Mouse (Mus musculus) left cerebral cortex, postnatal 14 days (tissue): Measurements from ENCODE around the gene Kcnk16. TPM values are rescaled to one million over a fixed set of nuclear protein-coding genes. Genes with fewer than 3 reads are reported as not detected.

Experiments
- DNase-seq, 2 experiments: peaks; one replicate each; pipeline ENCODE4 v3.0.0; 2021 to 2022; ENCODE audit warnings: low spot score in 2 of 2, mixed read lengths in 1 of 2
- intact Hi-C: fragments of 180-260 bp; cut with DNase I; formaldehyde crosslinking; loops from one replicate; pipeline ENCODE4 v1.15.1; 2025
- total RNA-seq, 2 experiments: library from RNA; stranded (reverse); gene quantifications; 2 replicates each; pipeline ENCODE4 v1.2.3; 2021

Gene Kcnk16
- total RNA-seq, 2 experiments from 2014 or later, result not detected

- no peak for DNase-seq
- intact Hi-C loops, result no loop called here
These were observed 34.6 kb downstream of the Kcnk16 start for GRCm38 (mm10) chr14:20234403-20234802.

- intact Hi-C loops, result no loop called here
- DNase-seq, result no peak
These were observed 35.7 kb downstream of the Kcnk16 start for GRCm38 (mm10) chr14:20233016-20233980.

GRCm38 (mm10) chr14:20230063-20230491 is 38.9 kb downstream of the Kcnk16 start:
- intact Hi-C loops, result no loop called here

GRCm38 (mm10) chr14:20229437-20229836 is 39.6 kb downstream of the Kcnk16 start:
- DNase-seq, result no peak
- intact Hi-C loops, result no loop called here

More at GRCm38 (mm10) chr14:20230063-20230491, 38.9 kb downstream of the Kcnk16 start:
- no peak for DNase-seq

- intact Hi-C loops, result no loop called here
- no peak for DNase-seq
These were observed 40.7 kb downstream of the Kcnk16 start for GRCm38 (mm10) chr14:20228336-20228735.

- DNase-seq, result no peak
- intact Hi-C loops, result no loop called here
These were observed 42.0 kb downstream of the Kcnk16 start for GRCm38 (mm10) chr14:20226982-20227381.

- no peak for DNase-seq
- intact Hi-C loops, result no loop called here
These were observed 42.5 kb downstream of the Kcnk16 start for GRCm38 (mm10) chr14:20226488-20226887.

- no peak for DNase-seq
These were observed 43.5 kb downstream of the Kcnk16 start for GRCm38 (mm10) chr14:20225525-20225924.

GRCm38 (mm10) chr14:20224576-20225218 is 44.3 kb downstream of the Kcnk16 start:
- intact Hi-C loops, result no loop called here
- no peak for DNase-seq

More at GRCm38 (mm10) chr14:20225525-20225924, 43.5 kb downstream of the Kcnk16 start:
- intact Hi-C loops, result no loop called here

GRCm38 (mm10) chr14:20224163-20224562 is 44.8 kb downstream of the Kcnk16 start:
- intact Hi-C loops, result no loop called here
- DNase-seq, result peak; percentile 29 to 50

- intact Hi-C loops, result no loop called here
- no peak for DNase-seq
These were observed 45.7 kb downstream of the Kcnk16 start for GRCm38 (mm10) chr14:20223253-20223652.

GRCm38 (mm10) chr14:20221083-20221482 is 47.9 kb downstream of the Kcnk16 start:
- intact Hi-C loops, result no loop called here
- no peak for DNase-seq

GRCm38 (mm10) chr14:20219849-20220248 is 49.1 kb downstream of the Kcnk16 start:
- intact Hi-C loops, result no loop called here
- DNase-seq, result no peak

GRCm38 (mm10) chr14:20217299-20217864 is 51.6 kb downstream of the Kcnk16 start:
- no peak for DNase-seq
- intact Hi-C loops, result no loop called here

GRCm38 (mm10) chr14:20216561-20217298 is 52.3 kb downstream of the Kcnk16 start:
- intact Hi-C loops, result no loop called here
- no peak for DNase-seq

- DNase-seq, result no peak
- intact Hi-C loops, result no loop called here
These were observed 53.2 kb downstream of the Kcnk16 start for GRCm38 (mm10) chr14:20215826-20216225.

- intact Hi-C loops, result no loop called here
- DNase-seq, result no peak
These were observed 54.9 kb downstream of the Kcnk16 start for GRCm38 (mm10) chr14:20214125-20214524.

- no peak for DNase-seq
- intact Hi-C loops, result no loop called here
These were observed 57.0 kb downstream of the Kcnk16 start for GRCm38 (mm10) chr14:20211754-20212601.
